Mouse (Mus musculus) spleen, postnatal 10 days (tissue): ENCODE measurements at regions not wholly inside any gene's neighbourhood (a gene's known extent, or its start where the extent isn't known, plus 50 kb on each side); places are given as distances from the start of the nearest gene placed in this dataset.

Source experiments
- DNase-seq, 2 experiments: peaks; one replicate each; pipeline ENCODE4 v3.0.0; 2021 to 2022; ENCODE audit warnings: low spot score in 2 of 2

GRCm38 (mm10) chr9:92856410-92857083, 314.5 kb downstream of the Plod2 start:
- no peak for DNase-seq

GRCm38 (mm10) chr9:92865822-92866221, 323.8 kb downstream of the Plod2 start:
- DNase-seq = no peak

- DNase-seq = no peak
These were observed 336.6 kb downstream of the Plod2 start for GRCm38 (mm10) chr9:92878589-92878988.

GRCm38 (mm10) chr9:92879812-92880211, 337.8 kb downstream of the Plod2 start:
- no peak for DNase-seq

- no peak for DNase-seq
These were observed 340.3 kb downstream of the Plod2 start for GRCm38 (mm10) chr9:92882251-92882832.

GRCm38 (mm10) chr9:92890063-92890462, 348.0 kb downstream of the Plod2 start:
- no peak for DNase-seq

GRCm38 (mm10) chr9:92899733-92900132, 357.7 kb downstream of the Plod2 start:
- no peak for DNase-seq

GRCm38 (mm10) chr9:92907102-92907501, 365.1 kb downstream of the Plod2 start:
- DNase-seq = no peak

GRCm38 (mm10) chr9:92919396-92919795, 377.4 kb downstream of the Plod2 start:
- no peak for DNase-seq

GRCm38 (mm10) chr9:92930231-92930966, 388.4 kb downstream of the Plod2 start:
- DNase-seq = no peak

GRCm38 (mm10) chr9:92937802-92938201, 395.8 kb downstream of the Plod2 start:
- DNase-seq = no peak

GRCm38 (mm10) chr9:92950092-92950491, 408.1 kb downstream of the Plod2 start:
- no peak for DNase-seq

GRCm38 (mm10) chr9:92963275-92963674, 421.3 kb downstream of the Plod2 start:
- no peak for DNase-seq

- no peak for DNase-seq
These were observed 449.7 kb downstream of the Plod2 start for GRCm38 (mm10) chr9:92991759-92992158.

GRCm38 (mm10) chr9:92996156-92996555, 454.1 kb downstream of the Plod2 start:
- DNase-seq = no peak

GRCm38 (mm10) chr9:93005182-93005953, 463.3 kb downstream of the Plod2 start:
- DNase-seq = no peak

GRCm38 (mm10) chr9:93008511-93009302, 466.7 kb downstream of the Plod2 start:
- DNase-seq = no peak

GRCm38 (mm10) chr9:93044298-93044912, 502.4 kb downstream of the Plod2 start:
- no peak for DNase-seq

- DNase-seq = no peak
These were observed 530.1 kb downstream of the Plod2 start for GRCm38 (mm10) chr9:93072140-93072539.

GRCm38 (mm10) chr9:93083114-93083513, 541.1 kb downstream of the Plod2 start:
- DNase-seq = no peak

GRCm38 (mm10) chr9:93098008-93098581, 556.1 kb downstream of the Plod2 start:
- DNase-seq = no peak
